Mouse (Mus musculus): ENCODE data around the gene Olfr492. TPM values are rescaled to one million over a fixed set of nuclear protein-coding genes. Genes with fewer than 3 reads are reported as not detected.

The Olfr492 gene
- polyA plus RNA-seq (2014; fragmentation: Illumina TruSeq; extraction: RNeasy Lipid Tissue Mini Kit (QIAGEN cat#74804); ENCODE audit: low read depth, low replicate concordance), result not detected

DNA sequence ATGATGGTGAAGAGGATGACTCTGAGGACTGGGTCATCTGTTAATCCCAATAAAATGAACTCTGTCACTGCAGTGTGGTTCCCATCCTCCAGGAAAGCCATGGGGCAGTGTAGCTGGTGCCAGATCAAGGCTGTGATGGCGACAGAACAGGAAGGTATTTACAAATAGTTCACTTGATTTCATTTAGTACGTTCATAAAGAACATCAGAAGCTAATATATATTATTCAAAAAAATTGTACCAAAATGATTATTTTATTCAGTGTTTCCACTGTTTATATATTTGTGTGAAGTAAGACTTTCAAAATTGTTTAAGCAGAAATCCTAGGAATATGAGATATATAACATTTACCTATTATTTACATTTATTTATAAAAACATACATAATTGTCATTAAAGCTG lies at the start of gene Olfr492:
Gene Olfr492, minus strand, starts transcription at position 101 of the 400 bp plus-strand sequence.

DNA sequence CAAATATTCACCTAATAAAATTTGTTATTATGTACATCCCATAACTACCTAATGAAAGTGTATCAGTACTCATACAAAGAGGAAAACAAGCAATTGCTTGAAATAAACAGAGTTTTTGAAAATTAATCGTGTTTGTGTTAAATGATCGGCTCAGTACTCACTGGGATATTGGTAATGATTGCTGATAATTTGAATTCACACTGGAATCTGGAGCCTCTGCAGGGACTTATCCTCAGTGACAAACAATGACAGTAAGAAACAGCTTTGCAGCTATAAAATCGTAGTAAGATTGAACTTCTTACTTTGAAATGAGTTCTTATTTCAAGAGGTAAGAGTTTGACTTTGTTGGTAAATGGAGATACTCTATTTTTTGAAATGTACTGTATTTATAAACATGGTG lies 41.6 kb upstream of the Olfr492 start, which contains the start of gene Olfr494:
Gene Olfr494, plus strand, starts transcription at position 301 of the 400 bp plus-strand sequence.

DNA sequence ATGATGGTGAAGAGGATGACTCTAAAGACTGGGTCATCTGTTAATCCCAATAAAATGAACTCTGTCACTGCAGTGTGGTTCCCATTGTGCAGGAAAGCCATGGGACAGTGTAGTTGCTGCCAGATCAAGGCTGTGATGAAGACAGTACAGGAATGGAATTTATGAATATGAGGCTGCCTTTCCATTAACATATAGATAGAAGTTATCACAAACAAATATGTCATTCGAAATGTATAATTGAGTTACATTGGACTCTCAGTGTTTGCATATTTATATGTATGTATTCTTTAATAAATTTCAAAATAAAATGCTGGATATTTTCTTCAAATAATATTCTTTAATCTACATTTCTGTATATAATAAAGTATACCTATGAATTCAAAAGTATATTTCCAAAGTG lies 23.4 kb upstream of the Olfr492 start, which contains the start of gene Olfr493:
Gene Olfr493, minus strand, starts transcription at position 101 of the 400 bp plus-strand sequence.

DNA sequence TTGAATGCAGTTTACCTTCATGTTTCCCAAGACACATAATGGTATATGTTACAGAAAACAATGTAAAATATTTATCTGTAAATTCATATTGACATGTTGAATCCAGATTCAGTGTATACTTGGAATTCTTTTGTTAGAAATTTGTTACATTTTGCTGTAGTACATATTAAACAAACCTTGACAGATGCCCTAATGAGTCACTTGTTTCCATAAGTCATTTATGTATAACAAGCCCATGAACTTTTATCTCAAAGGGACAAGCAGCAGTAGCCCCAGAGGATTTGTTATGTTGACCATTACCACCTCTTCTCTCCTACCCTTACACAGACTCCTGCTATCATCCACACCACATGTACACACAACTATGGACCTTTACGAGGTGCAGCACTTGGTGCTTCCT lies 10.3 kb downstream of the Olfr492 start, which contains the start of gene Olfr491:
Gene Olfr491, plus strand, starts transcription at position 301 of the 400 bp plus-strand sequence.

DNA sequence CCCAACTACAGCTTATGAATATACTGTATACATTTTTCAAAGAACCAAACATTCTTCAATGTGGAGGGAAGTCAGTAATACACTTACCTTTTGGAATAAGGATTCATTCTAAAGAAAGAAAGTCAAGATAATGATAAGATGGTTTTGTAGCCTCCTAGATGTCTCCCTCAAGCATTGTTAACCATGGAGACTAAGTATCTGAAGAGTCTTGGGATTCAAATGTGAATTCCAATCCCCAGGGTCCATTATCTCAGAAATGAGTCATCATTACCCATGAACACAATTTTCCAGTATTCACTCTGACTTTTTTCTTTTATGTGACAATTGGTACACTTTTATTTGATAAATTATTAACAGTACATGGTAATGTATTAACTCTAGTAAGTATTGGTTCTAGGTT lies 34.6 kb downstream of the Olfr492 start, which contains the start of gene Olfr490:
Gene Olfr490, minus strand, starts transcription at position 101 of the 400 bp plus-strand sequence.

Other genes with a start within 250 kb of the Olfr492 start
- gene Olfr481, start 243.8 kb downstream of the Olfr492 start, polyA plus RNA-seq (2014; fragmentation: Illumina TruSeq; extraction: RNeasy Lipid Tissue Mini Kit (QIAGEN cat#74804); ENCODE audit: low read depth, low replicate concordance), result not detected
- not detected for gene Olfr482, start 226.1 kb downstream of the Olfr492 start, polyA plus RNA-seq (2014; fragmentation: Illumina TruSeq; extraction: RNeasy Lipid Tissue Mini Kit (QIAGEN cat#74804); ENCODE audit: low read depth, low replicate concordance)
- not detected for gene Olfr483, start 222.8 kb downstream of the Olfr492 start, polyA plus RNA-seq (2014; fragmentation: Illumina TruSeq; extraction: RNeasy Lipid Tissue Mini Kit (QIAGEN cat#74804); ENCODE audit: low read depth, low replicate concordance)
- gene Olfr484, start 196.2 kb downstream of the Olfr492 start, polyA plus RNA-seq (2014; fragmentation: Illumina TruSeq; extraction: RNeasy Lipid Tissue Mini Kit (QIAGEN cat#74804); ENCODE audit: low read depth, low replicate concordance), result not detected
- gene Olfr485, start 163.8 kb downstream of the Olfr492 start, polyA plus RNA-seq (2014; fragmentation: Illumina TruSeq; extraction: RNeasy Lipid Tissue Mini Kit (QIAGEN cat#74804); ENCODE audit: low read depth, low replicate concordance), result not detected
- not detected for gene Olfr486, start 150.9 kb downstream of the Olfr492 start, polyA plus RNA-seq (2014; fragmentation: Illumina TruSeq; extraction: RNeasy Lipid Tissue Mini Kit (QIAGEN cat#74804); ENCODE audit: low read depth, low replicate concordance)
- not detected for gene Olfr487, start 109.0 kb downstream of the Olfr492 start, polyA plus RNA-seq (2014; fragmentation: Illumina TruSeq; extraction: RNeasy Lipid Tissue Mini Kit (QIAGEN cat#74804); ENCODE audit: low read depth, low replicate concordance)
- not detected for gene Olfr488, start 65.3 kb downstream of the Olfr492 start, polyA plus RNA-seq (2014; fragmentation: Illumina TruSeq; extraction: RNeasy Lipid Tissue Mini Kit (QIAGEN cat#74804); ENCODE audit: low read depth, low replicate concordance)
- not detected for gene Olfr490, start 34.7 kb downstream of the Olfr492 start, polyA plus RNA-seq (2014; fragmentation: Illumina TruSeq; extraction: RNeasy Lipid Tissue Mini Kit (QIAGEN cat#74804); ENCODE audit: low read depth, low replicate concordance)
- gene Olfr491, start 10.2 kb downstream of the Olfr492 start, polyA plus RNA-seq (2014; fragmentation: Illumina TruSeq; extraction: RNeasy Lipid Tissue Mini Kit (QIAGEN cat#74804); ENCODE audit: low read depth, low replicate concordance), result not detected
- gene Olfr493, start 23.3 kb upstream of the Olfr492 start, polyA plus RNA-seq (2014; fragmentation: Illumina TruSeq; extraction: RNeasy Lipid Tissue Mini Kit (QIAGEN cat#74804); ENCODE audit: low read depth, low replicate concordance), result not detected
- gene Olfr494, start 41.7 kb upstream of the Olfr492 start, polyA plus RNA-seq (2014; fragmentation: Illumina TruSeq; extraction: RNeasy Lipid Tissue Mini Kit (QIAGEN cat#74804); ENCODE audit: low read depth, low replicate concordance), result not detected
- not detected for gene Olfr495, start 69.5 kb upstream of the Olfr492 start, polyA plus RNA-seq (2014; fragmentation: Illumina TruSeq; extraction: RNeasy Lipid Tissue Mini Kit (QIAGEN cat#74804); ENCODE audit: low read depth, low replicate concordance)
- gene Olfr497, start 96.7 kb upstream of the Olfr492 start, polyA plus RNA-seq (2014; fragmentation: Illumina TruSeq; extraction: RNeasy Lipid Tissue Mini Kit (QIAGEN cat#74804); ENCODE audit: low read depth, low replicate concordance), result not detected
- gene Olfr498, start 141.7 kb upstream of the Olfr492 start, polyA plus RNA-seq (2014; fragmentation: Illumina TruSeq; extraction: RNeasy Lipid Tissue Mini Kit (QIAGEN cat#74804); ENCODE audit: low read depth, low replicate concordance), result not detected
- gene Olfr502, start 201.4 kb upstream of the Olfr492 start, polyA plus RNA-seq (2014; fragmentation: Illumina TruSeq; extraction: RNeasy Lipid Tissue Mini Kit (QIAGEN cat#74804); ENCODE audit: low read depth, low replicate concordance), result not detected
- gene Olfr503, start 220.9 kb upstream of the Olfr492 start, polyA plus RNA-seq (2014; fragmentation: Illumina TruSeq; extraction: RNeasy Lipid Tissue Mini Kit (QIAGEN cat#74804); ENCODE audit: low read depth, low replicate concordance), result not detected
- not detected for gene Olfr504, start 242.1 kb upstream of the Olfr492 start, polyA plus RNA-seq (2014; fragmentation: Illumina TruSeq; extraction: RNeasy Lipid Tissue Mini Kit (QIAGEN cat#74804); ENCODE audit: low read depth, low replicate concordance)

Data from testis, adult 10 weeks (tissue).